Comparison of ENCODE assay signal across 8 mouse cellular contexts in genomic region chr7:34675120-34675790, GRCm38 (mm10). TPM values are rescaled to one million over a fixed set of nuclear protein-coding genes. Genes with fewer than 3 reads are reported as not detected.
DNase-seq lines count a peak whose midpoint lies in the region; ATAC-seq and TF ChIP-seq lines count a peak whose summit lies in the region.

No protein-coding gene starts in this region.

- H3K4me1 ChIP-seq in kidney, adult 2 months (ENCODE audit: control insufficient read depth, insufficient read depth, low read length), result no peaks in the 10 kb centered on the region
- H3K4me1 ChIP-seq in embryonic facial prominence, embryonic 13.5 days, result peaks cover 11% of the 10 kb centered on the region
- peaks cover 13% of the 10 kb centered on the region for H3K4me1 ChIP-seq in hindbrain, embryonic 15.5 days (replicated peaks)
- H3K4me1 ChIP-seq in midbrain, embryonic 15.5 days, result peaks cover 14% of the 10 kb centered on the region

- WGBS in kidney, adult 2 months, result 38% methylated on average over 42 of the region's 42 CpGs
- 12% methylated on average over 42 of the region's 42 CpGs for WGBS in embryonic facial prominence, embryonic 13.5 days
- WGBS in hindbrain, embryonic 15.5 days, result 17% methylated on average over 42 of the region's 42 CpGs
- WGBS in midbrain, embryonic 15.5 days, result 13% methylated on average over 42 of the region's 42 CpGs

- DNase-seq in kidney, adult 2 months, result peak; percentile 25
- no peak for DNase-seq in kidney, adult 11 months
- no peak for DNase-seq in left cerebral cortex, adult 8-10 months (ENCODE audit: low spot score in 2 of 2)
- DNase-seq in urinary bladder, adult 2 months (ENCODE audit: low spot score), result no peak
- no peak for DNase-seq in natural killer cell, adult 2 months (ENCODE audit: low spot score in 2 of 2)

- H3K4me2 ChIP-seq in embryonic facial prominence, embryonic 13.5 days, result peak overlapping the region; percentile 63
- peak overlapping the region; percentile 82 for H3K4me2 ChIP-seq in hindbrain, embryonic 15.5 days
- peak overlapping the region; percentile 66 for H3K4me2 ChIP-seq in midbrain, embryonic 15.5 days

- no peaks in the 10 kb centered on the region for H3K9me3 ChIP-seq in embryonic facial prominence, embryonic 13.5 days
- H3K9me3 ChIP-seq in hindbrain, embryonic 15.5 days, result no peaks in the 10 kb centered on the region
- H3K9me3 ChIP-seq in midbrain, embryonic 15.5 days, result no peaks in the 10 kb centered on the region

- no peaks in the 10 kb centered on the region for H3K36me3 ChIP-seq in kidney, adult 2 months (ENCODE audit: control insufficient read depth, insufficient read depth, low read length)
- H3K36me3 ChIP-seq in embryonic facial prominence, embryonic 13.5 days, result no peaks in the 10 kb centered on the region
- no peaks in the 10 kb centered on the region for H3K36me3 ChIP-seq in hindbrain, embryonic 15.5 days
- H3K36me3 ChIP-seq in midbrain, embryonic 15.5 days (replicated peaks), result no peaks in the 10 kb centered on the region

- ATAC-seq in embryonic facial prominence, embryonic 13.5 days (ENCODE audit: insufficient number of reproducible peaks, insufficient read depth, low FRiP score, low TSS enrichment, low read depth), result no peak
- no peak for ATAC-seq in hindbrain, embryonic 15.5 days (ENCODE audit: low FRiP score, low read depth)
- ATAC-seq in midbrain, embryonic 15.5 days (replicated peaks), result no peak

- 0 out of 2 replicates have a peak overlapping the region, but pooled peaks have one; percentile 4 for H3K9ac ChIP-seq in embryonic facial prominence, embryonic 13.5 days
- no peak overlapping the region for H3K9ac ChIP-seq in hindbrain, embryonic 15.5 days
- 0 out of 2 replicates have a peak overlapping the region, but pooled peaks have one; percentile 44 for H3K9ac ChIP-seq in midbrain, embryonic 15.5 days

- no peaks in the 10 kb centered on the region for H3K27me3 ChIP-seq in kidney, adult 2 months (replicated peaks; ENCODE audit: control insufficient read depth, insufficient read depth, low read length)
- peaks cover 41% of the 10 kb centered on the region for H3K27me3 ChIP-seq in embryonic facial prominence, embryonic 13.5 days
- peaks cover 28% of the 10 kb centered on the region for H3K27me3 ChIP-seq in hindbrain, embryonic 15.5 days
- H3K27me3 ChIP-seq in midbrain, embryonic 15.5 days (replicated peaks), result peaks cover 32% of the 10 kb centered on the region

- no peak for TF ChIP-seq CTCF in kidney, adult 2 months (conservative IDR thresholded peaks at IDR 0.05; ENCODE audit: insufficient read depth, insufficient read length, low read depth, low read length)

- no peak for TF ChIP-seq POLR2A in kidney, adult 2 months (IDR thresholded peaks at IDR 0.05; ENCODE audit: low read depth, low read length)

- no peak overlapping the region for H3K27ac ChIP-seq in kidney, adult 2 months (ENCODE audit: insufficient read depth, low read depth, low read length)
- no peak overlapping the region for H3K27ac ChIP-seq in embryonic facial prominence, embryonic 13.5 days
- no peak overlapping the region for H3K27ac ChIP-seq in hindbrain, embryonic 15.5 days (replicated peaks)
- H3K27ac ChIP-seq in midbrain, embryonic 15.5 days, result no peak overlapping the region

- no peak overlapping the region for H3K4me3 ChIP-seq in kidney, adult 2 months (ENCODE audit: insufficient read depth, low read depth, low read length)
- peak overlapping the region; percentile 37 for H3K4me3 ChIP-seq in embryonic facial prominence, embryonic 13.5 days
- peak overlapping the region; percentile 40 for H3K4me3 ChIP-seq in hindbrain, embryonic 15.5 days
- peak overlapping the region; percentile 38 for H3K4me3 ChIP-seq in midbrain, embryonic 15.5 days

RNA-seq across cellular contexts. Expression of gene Kctd15, which starts 18.7 kb away (rescaled TPM):
- 18.3 and 19.8 TPM in 2 replicates for polyA plus RNA-seq in kidney, adult 2 months (2012; rRNA removed)
- polyA plus RNA-seq in embryonic facial prominence, embryonic 13.5 days (2015; fragmentation: Nextera tagmentation; extraction: Ambion mirVana), result 52.9 and 59.2 TPM in 2 replicates
- polyA plus RNA-seq in hindbrain, embryonic 15.5 days (2015; fragmentation: Nextera tagmentation; extraction: Ambion mirVana), result 24.1 and 26.0 TPM in 2 replicates
- polyA plus RNA-seq in midbrain, embryonic 15.5 days (2015; fragmentation: Nextera tagmentation; extraction: Ambion mirVana), result 29.1 and 31.7 TPM in 2 replicates
- 10 to 100 TPM; 10.5 to 12.8 (median 11.6) TPM for total RNA-seq in left cerebral cortex, adult 8-10 months (2022)
- polyA plus RNA-seq in urinary bladder, adult 2 months (2012; rRNA removed), result 63.9 and 67.8 TPM in 2 replicates
